Mouse (Mus musculus) erythroblast, embryonic 14.5 days (primary cell): ENCODE data around the gene Olfr1324.

ENCODE experiments used
- GATA1 ChIP-seq: IDR thresholded peaks from 2 replicates; pipeline ENCODE4 v1.6.1; 2012; ENCODE audit warnings: low read length, inconsistent platforms, mixed read lengths
- TAL1 ChIP-seq: IDR thresholded peaks from 3 replicates; pipeline ENCODE4 v1.6.1; 2012; ENCODE audit warnings: low read length, inconsistent platforms, mixed read lengths

DNA sequence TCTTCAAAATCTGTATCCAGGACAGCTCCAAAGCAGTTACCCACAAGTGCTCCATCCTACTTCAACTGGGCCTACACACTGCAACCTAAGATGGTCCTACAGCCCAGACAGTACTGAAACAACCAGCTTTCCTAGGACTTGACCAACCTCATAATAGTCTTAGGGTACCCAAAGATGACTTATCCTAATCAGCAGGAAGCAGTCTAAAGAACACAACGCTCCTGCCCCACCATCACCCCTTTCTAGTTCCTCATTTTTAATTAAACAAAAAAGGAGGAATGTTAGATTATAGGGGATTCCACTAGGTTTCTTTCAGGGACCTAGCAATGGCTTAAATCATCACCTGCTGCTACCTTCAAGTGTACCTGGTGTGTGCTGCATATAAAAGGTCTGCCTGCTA, 15.1 kb upstream of the Olfr1324 start:
- TF ChIP-seq GATA1 (no peak), TAL1 (no peak)
